Mouse (Mus musculus) 416B (cell line): ENCODE results near the gene Shisa3.
A peak's percentile ranks its signal among the peaks of the same experiment; 100 is the strongest.

Source experiments
- DNase-seq: peaks from one replicate; pipeline ENCODE4 v3.0.0; 2011; ENCODE audit warnings: low read depth

Gene Shisa3

DNA sequence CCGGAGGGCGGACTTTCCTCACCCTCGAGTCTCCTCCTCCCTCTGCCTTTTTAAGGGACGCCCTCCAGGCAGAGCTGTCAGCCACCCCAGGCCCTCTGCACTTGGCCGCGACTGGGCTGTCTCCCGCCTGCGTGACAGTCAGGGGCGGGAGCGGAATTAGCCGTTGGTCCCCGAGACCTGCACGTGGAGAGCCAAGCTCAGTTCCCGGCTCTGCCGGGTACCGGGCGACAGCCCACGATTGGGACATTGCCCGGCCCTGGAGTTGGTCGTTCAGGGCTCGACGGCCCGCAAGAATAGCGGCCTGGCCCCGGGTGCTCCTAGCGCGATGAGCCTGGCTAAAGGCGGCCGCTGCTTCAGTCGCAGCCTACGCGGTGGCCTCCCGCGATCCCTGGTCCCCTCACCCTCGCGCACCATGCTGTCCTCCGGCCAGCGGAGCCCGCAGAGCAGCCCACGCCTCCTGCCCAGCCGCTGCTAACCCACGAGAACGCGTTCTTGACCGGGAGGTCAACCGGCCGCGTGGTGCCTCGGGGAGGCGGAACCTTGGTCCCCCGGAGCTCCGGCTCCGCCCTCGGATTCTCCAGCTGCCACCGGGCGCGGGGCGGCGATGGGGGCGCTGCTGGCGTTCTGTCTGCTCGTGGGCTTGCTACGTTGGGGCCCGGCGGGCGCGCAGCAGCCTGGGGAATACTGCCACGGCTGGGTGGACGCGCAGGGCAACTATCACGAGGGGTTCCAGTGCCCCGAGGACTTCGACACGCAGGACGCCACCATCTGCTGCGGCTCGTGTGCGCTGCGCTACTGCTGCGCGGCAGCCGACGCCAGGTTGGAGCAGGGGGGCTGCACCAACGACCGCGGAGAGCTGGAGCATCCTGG lies at the start of gene Shisa3:
TSS of gene Shisa3 (plus strand) at position 79 of the 870 bp plus-strand sequence.
- no peak for DNase-seq

DNA sequence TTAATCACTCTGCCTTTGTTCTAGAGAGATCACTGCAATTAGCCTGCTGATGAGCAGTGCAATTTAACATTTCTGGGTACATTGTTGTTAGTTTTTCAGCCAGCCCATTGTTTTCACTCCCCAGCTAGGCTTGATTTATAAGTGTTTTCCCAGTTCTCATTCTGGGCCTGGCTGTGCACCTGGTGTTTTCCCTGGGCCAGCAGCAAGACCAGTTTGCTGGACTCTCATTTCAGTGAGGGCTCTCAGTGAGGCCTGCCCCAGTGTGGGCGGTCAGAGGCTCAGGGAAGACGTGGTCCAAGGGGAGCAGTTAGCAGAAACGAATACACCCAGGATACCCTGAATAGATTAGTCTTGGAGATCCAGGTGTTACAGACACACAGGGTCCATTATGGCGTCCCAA lies 49.0 kb upstream of the Shisa3 start:
- DNase-seq: no peak

DNA sequence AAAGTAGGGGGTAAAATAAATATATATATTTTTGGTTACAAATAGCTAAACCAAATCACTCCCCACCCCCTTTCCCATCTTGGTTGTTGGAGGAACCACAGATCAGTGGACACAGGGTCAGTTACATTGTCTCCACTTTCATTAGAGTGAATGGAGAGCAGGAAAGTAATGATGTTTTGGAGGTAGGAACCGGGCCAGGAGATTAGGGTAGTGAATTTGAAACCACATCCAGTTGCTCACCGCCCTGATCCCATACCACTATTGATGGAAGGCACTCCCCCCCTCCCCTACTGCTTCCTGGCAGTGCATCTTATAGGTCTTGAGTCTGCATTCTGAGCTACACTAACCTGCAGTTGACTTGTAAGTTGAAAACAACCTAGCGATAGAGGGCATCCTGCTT lies 48.6 kb upstream of the Shisa3 start:
- no peak for DNase-seq

DNA sequence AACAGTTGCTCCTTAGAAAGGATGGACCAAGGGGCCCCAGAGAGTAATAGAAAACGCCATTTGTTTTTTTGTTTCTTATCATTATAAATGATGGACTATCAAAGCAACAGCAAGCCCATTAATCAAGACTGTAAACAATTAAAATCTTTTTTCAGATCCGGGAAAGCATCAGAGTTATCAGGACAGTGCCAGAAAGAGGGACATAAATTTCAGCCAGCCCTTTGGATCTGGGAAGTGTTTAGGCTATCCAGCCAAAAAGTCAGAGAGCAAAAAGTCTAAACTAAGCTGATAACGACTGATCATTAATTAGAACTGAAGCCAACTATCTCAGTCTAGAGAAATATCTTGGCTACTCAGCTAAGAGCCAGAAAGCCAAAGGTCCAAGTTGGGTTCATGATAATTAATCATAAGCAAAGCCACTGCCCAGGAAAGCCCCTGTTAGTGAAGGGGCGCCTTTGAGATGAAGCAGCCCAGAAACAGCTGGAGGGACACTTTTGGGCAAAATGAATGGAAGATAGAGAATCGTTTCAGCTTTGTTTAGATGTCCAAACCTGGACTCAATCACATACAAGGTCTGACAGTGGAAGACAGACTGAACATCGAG lies 35.0 kb upstream of the Shisa3 start:
- DNase-seq: no peak

DNA sequence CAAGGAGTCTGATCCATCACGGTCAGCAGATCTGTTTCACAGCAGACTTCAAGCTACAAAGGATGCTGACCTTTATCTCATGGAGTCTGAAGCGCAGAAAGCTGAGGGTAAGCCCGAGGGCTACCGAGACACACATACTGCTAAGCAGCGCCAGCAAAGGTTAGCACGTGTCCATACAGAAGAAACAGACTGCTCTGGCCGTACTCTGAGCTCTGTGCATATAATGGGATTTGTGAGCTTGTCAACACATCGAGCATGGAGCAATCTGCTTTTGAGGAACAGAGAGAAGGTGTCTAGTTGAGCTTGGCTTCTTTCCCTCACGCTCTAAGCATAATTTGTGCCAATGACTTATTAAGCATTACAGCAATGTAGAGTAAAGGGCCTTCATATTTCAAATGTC lies 33.6 kb upstream of the Shisa3 start:
- no peak for DNase-seq

DNA sequence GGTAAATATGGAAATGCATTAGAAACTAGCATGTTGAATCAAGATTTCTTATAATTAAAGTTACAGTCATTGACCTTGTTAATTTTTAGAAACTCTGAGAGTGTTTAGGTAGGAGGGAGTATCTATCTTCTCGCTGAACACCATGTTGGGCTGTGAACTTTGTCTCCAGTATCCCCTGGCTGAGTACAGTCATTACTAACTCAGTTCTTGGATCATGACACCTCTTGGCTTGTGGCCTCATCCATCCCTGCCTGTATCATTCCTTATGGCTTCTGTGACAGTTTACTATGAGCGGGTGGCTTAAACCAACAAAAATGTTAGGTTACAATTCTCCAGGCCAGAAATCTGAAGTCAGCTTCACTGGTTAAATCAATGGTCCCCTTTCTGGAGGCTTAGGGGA lies 32.0 kb upstream of the Shisa3 start:
- DNase-seq: no peak

DNA sequence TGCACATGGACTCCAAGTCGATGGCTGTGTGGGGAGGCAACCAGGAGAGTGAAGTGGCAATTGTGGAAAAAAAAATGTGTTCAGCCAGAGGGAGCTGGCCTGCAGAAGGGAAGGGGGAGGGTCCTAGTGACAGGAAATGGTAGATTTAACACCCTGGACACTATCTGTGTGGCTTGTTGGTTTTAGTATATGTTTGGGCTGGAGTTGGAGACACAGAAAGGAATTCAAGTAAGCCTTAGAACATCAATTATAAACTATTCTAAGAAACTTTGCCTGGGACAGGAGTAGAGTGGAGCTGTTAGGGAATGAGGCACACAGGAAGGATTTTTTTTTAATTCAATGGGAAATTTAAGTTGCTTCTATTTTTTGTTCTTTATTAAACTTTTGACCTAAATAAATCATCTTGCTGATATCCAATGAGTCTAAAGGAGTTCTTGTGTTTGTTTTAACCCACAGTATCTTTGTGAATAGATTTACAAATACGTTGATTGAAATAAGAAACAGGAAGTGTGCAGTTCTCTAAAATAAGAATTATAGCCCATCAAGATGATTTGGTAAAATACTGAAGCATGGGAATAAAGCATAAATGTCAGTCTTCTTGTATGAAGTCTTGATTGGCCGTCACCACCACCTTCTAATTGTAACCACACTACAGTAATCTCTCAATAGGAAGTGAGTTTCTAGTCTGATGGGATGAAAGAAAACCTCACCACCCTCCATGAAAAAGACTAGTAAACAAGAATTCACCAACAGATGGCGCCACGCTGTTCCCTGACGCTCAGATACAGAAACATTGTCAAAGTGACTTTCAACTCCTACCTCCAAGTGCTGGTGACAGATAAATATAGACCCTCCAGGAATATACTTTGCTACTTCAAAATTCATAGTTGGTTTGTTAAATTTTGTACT lies 27.7 kb upstream of the Shisa3 start:
- peak; percentile 54 for DNase-seq

DNA sequence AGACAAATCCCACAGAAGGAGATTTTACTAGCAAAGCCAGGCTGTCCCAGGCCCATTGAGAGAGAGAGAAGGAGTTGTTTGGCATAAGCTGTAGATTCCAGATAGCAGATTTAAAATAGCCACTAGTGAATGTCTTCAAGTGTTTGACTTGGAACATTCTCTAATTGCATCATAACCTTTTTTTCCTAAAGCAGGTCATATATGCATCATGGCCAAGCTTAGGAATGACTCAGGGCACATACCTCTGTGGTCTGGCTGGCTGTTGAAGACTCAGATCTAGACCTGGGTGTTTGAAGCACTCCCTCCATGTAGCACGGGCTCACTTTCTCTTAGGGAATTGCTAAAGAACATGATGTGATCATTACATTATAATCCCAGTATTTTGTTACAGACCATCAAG lies 12.6 kb upstream of the Shisa3 start:
- DNase-seq: no peak

DNA sequence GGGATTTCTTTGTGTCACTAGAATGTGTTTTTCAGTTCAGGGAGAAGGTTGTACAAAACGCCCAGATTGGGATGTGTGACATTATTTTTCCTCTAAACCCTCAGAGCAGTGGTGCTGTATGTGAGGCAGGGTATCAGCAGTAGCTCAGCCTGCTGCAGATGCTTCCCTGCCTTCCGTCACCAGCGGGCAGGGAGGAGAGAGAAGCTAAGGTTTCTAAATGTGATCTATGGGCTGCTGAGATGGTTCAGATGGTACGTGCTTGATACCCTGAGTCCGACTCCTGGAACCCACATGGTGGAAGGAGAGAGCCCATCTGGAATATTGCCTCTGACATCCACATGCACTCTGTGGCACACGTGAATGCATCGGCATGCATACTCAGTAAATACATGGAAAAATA lies 12.1 kb upstream of the Shisa3 start:
- DNase-seq: no peak

DNA sequence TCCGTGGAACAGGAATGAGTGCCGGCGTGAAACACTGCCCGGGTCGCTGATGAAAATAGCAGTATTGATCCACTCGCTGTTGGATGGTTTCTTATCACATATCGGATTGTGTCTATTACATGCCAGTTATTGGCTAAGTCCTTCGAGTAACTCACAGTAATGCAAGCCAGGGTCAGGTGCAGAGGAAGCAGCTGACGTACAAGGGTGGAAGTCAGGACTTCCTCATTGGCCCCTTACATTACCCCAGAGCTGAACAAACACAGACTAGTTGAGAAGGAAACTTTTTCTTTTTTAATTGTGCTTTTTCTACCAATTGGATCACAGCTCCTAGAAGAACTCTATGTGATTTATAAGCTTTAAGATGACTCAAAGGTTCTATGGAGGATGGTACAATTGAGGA lies 7.7 kb upstream of the Shisa3 start:
- peak; percentile 15 for DNase-seq

DNA sequence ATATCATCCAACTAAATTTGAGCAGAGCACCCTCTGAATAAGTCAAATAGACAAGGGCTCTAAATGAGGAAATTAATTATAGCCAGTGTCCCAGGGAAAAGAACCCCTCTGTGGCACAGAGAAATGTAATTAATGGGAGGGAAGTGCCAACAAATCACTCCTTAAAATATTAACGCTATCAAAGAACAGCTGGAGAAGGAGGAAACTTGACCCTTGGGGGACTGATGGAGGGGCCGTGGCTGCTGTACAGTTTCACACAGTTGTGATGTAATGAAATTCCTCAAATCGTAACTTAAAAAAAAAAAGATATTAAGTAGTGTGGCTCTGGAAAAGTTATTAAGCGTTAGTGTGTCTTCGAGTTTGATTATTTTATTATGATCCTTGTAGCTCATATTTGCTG lies 1.7 kb upstream of the Shisa3 start:
- no peak for DNase-seq

DNA sequence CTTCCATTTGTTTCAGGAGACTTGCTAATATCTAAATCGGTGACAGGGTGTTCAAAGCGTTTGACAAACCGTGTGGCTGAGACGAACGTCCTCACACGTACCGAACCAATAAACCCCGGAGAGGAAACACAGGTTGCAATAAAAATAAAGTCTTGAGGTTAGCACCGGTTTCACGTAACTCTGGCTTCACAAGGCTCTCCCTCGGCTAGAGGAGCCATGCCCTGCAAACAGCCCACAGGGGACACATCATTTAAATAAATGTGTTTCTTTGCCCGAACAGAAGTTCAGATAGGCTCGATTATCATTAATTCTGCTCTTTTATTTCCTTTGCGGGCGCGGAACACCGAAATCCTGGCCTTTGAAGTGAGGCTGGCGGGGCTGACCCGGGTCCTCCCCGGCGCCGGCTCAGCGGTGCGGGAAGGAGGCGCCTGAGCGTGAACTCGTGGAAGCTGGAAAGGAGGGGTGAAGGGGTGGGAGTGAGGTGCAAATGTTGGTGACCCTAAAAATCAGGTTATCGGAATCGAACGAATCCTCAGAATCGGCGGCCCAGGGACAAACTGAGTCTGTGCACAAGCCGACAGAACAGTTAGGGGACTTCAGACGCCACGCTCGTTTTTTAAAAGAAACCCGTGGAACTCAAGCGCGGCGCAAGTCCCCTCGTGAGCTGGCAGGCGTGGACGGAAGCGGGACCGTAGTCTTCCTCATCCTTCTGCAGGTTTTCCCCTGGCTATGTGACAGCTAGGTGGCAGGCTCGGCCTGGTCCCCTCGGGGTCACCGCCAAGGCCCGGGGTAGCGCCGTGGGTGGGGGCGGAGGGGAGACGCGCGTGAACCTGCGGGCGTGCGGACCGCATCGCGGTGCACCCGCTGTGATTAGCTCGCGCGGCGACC lies 522 bp upstream of the Shisa3 start:
- DNase-seq: no peak

DNA sequence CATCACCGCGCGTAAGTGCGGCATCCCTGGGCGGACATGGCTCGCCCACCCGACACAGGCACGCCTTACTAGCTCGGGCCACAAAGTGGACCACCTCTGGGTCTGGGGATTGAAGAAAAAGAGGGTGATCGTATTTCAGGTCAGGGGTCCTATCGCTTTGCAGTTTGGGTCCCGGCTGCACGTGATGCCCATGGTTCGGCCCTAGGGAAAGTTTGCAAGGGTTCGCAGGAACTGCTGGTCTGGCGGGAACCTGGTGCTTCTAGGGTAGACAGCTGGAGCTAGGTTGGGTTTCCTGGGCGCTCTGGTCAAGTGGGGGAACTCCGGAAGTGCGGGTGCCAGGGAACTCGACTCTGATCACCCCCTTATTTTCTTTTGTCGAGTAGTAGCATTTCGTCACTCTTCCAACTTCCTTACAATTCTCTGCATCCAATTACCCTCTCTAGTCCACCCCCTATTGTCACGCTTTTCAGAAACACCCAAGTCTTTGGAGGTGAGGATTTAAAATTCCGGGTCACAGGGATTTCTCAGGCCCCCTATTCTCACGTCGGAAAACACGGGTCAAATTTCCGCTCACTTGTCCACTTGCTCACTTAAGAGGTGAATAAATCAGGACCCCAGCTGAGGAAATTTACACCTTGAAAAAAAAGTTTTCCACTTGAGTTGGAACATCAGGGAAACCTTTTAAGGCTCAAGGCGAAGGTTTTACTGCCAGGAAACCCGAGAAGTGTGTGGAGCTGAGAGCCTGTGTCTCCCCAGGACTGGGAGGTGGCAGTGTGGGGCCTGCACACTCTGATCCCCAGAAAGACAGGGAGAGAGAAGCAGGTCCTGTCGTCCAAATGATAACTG lies 1.2 kb downstream of the Shisa3 start:
- DNase-seq: no peak

DNA sequence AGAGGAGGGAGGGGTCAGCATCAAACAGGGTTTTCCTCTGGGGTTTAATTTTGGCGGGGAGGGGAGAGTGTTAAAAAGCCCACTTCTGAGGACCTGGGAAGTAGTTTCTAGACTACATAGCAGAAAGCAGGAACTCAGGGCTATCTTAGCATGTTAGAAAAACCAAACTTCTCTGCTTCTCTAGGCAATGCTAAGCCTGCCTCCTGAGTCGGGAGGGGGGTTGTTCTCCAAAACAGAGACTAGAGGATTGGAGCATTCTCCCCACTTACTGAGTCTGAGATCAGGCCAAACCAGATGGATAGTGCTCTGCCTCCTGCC lies 1.8 kb downstream of the Shisa3 start:
- no peak for DNase-seq

DNA sequence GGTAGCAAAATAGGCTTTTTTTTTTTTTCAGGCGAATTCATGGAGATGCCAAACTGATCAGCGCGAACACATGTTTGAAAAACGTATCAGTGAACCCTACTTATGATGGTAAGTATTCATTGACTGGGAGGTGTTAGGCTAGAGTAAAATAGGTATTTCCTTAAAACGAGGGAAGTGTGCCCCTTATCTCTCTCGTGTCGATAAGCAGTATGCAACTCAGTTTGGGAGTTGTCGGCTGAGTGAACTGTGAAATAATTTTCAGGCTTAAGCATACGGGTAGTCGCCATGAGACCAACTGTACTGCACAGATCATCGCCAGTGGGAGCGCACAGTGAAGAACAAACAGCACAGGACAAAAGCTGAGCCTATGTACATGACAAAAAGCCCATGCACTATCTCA lies 13.5 kb downstream of the Shisa3 start:
- no peak for DNase-seq

DNA sequence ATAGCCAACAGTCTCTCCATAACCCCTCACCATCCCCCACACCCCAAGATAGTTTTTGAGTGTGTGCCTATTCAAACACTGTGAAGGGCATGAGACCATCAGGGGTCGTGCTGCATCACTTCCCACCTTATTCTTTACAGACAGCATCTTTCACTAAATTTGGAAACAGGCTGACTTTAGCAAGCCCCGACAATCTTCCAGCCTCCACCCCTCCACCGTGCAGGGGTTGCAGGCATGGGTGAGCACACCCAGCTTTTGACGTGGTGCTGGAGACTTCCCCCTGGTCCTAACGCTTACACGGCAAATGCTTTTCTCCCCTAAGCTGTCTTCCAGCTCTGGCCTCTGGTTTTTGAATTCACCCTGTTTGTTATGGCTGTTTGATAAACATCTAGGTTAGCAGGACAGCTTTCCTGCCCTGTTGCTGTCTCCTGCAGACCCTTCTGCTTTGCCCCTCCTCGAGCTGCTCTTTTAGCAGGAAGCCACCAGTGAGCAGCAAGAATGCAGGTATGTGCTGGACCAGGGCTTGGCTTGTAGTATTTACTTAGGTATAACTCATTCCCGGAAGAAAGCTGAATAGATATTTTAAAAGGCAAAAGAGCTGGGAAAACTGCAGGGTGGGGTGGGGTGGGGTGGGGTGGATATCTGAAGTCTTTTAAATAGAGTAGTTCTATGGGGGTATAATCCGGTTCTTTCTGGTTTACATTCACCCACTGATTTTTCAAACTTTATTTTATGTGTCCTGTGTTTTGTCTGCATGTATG lies 20.7 kb downstream of the Shisa3 start:
- no peak for DNase-seq

DNA sequence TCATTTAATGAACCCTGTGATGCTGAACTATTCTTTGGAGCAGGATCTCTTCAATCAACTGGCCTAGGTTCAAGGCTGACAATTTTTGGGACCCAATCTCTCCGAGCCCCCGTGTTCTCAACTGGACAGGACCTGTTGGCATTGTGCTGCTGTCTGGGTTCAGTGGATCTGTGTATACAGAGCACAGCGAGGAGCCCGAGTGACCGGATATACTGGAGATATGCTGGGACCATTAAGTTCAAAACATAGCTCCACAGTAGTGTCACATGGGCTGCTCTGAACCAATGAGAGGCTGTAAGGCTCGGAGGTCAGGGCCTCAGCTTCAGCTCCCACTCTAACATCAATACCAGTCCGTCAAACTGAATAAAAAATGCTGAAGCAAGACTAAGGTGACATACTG lies 21.8 kb downstream of the Shisa3 start:
- DNase-seq: no peak

DNA sequence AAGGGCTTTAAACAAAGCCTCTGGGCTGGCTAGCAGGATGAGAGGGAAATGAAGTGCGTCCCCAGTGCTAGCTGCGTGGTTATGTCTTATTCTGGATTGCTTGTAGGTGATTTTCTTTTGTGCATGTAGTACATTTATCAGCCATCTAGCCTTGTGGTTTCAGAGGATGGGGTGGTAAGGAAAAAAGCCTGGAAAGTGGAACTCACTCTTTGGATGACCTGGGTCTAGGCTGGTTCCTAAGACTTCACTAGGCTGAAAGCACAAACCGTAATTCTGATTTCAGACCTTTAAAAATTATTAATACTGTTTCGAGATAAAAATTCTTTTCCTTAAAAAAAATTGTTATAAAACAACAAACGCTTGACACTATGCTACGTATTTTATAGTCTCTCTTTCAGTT lies 22.2 kb downstream of the Shisa3 start:
- peak; percentile 28 for DNase-seq

DNA sequence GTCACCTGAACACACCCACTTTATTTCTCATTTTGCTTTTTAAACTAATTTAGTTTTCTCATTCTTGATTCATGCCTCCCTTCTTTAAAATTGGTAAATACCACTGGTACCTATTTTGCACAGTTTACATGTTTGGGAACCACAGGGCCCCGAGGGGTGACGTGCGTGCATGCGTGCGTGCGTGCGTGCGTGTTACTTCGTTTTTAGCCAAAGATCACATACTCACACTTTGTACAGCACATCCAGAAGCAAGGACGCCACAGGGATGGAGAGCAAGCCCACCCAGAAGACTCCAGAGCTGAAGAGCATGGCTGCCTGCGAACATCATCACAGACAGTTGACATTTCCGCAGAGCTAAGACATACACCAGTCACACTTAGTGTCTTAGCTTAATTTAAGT lies 23.6 kb downstream of the Shisa3 start:
- DNase-seq: no peak

DNA sequence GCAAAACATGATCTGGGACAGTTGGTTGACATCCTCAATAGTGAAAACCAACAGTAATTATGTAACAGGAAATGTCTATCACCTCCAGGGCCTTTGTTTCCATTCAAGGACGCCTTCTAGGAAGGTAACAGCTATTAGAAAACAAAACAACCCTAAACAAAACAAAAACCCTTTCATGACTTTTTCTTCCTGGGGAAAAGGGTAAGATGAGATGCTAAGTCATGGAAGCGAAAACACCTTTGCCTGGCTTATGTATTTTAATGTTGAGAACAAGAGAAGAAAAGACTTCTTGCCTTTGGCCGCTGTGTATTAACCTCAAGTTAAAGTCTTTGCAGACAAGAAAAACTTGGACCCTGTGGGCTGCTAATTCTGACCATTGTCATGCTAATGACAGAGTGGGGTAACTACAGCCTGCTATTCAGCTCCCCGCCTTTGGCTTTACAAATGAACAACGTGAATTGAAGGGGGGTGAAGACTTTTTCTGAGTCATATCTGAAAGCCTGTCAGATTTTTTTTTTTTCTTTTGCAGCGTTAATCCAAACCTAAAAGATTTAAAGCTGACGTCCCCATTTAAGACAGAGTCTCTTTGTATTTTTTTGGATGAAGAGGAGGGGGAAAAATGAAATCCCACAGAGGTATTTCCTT lies 25.6 kb downstream of the Shisa3 start:
- no peak for DNase-seq
